ENCODE assay signal across 17 mouse cellular contexts in genomic region chr17:28824896-28825295, GRCm38 (mm10). TPM values are rescaled to one million over a fixed set of nuclear protein-coding genes. Genes with fewer than 3 reads are reported as not detected.
DNase-seq lines count a peak whose midpoint lies in the region; ATAC-seq lines count a peak whose summit lies in the region.
"Had no signal": no experiment of that assay in that cellular context is flagged by ENCODE, and none has a peak within 500 bp of the region (broad histone marks: within the 10 kb centered on the region; RNA-seq: fewer than 3 reads in every experiment).

No protein-coding gene starts in this region.

- intact Hi-C loops in gastrocnemius, postnatal 36 days (cut with DNase I), result no loop called here

- no peak for DNase-seq in heart, adult 9 months (ENCODE audit: low spot score in 2 of 2)
- DNase-seq in right cerebral cortex, postnatal 25 days, result peak; percentile 30
- no peak for DNase-seq in right cerebral cortex, postnatal 14 days
- peak; percentile 62 for DNase-seq in liver
- peak; percentile 64 for DNase-seq in telencephalon, adult 2 months (ENCODE audit: low read depth, low spot score)
- no peak for DNase-seq in gastrocnemius, postnatal 36 days
- DNase-seq: kidney, postnatal 14 days had no signal

- H3K4me2 ChIP-seq in heart, embryonic 16.5 days (ENCODE audit: low read depth, low read length), result no peak overlapping the region
- H3K4me2 ChIP-seq in kidney, embryonic 14.5 days (replicated peaks; ENCODE audit: low read depth, low read length), result no peak overlapping the region
- H3K4me2 ChIP-seq: limb, embryonic 13.5 days; midbrain, embryonic 15.5 days; neural tube, embryonic 13.5 days; stomach, embryonic 15.5 days had no signal

- H3K36me3 ChIP-seq in heart, embryonic 16.5 days (ENCODE audit: control insufficient read depth, insufficient read depth), result peaks cover 47% of the 10 kb centered on the region
- H3K36me3 ChIP-seq in kidney, embryonic 14.5 days (ENCODE audit: control insufficient read depth, insufficient read depth, low read length), result peaks cover 96% of the 10 kb centered on the region

- ATAC-seq in heart, embryonic 16.5 days (replicated peaks; ENCODE audit: extremely low read depth, insufficient read depth, low FRiP score), result no peak
- ATAC-seq in kidney, embryonic 14.5 days (ENCODE audit: low FRiP score, low TSS enrichment), result no peak
- ATAC-seq: hindbrain, embryonic 16.5 days; midbrain, embryonic 15.5 days; Patski had no signal

- H3K9ac ChIP-seq in heart, embryonic 16.5 days (ENCODE audit: low read length), result no peak overlapping the region
- H3K9ac ChIP-seq in kidney, embryonic 14.5 days (ENCODE audit: low read depth, low read length), result no peak overlapping the region
- H3K9ac ChIP-seq: limb, embryonic 13.5 days; midbrain, embryonic 15.5 days; neural tube, embryonic 13.5 days; stomach, embryonic 15.5 days had no signal

- H3K27me3 ChIP-seq in heart, embryonic 16.5 days (ENCODE audit: control insufficient read depth, insufficient read depth, low read length), result no peaks in the 10 kb centered on the region
- H3K27me3 ChIP-seq in kidney, embryonic 14.5 days (ENCODE audit: control insufficient read depth, insufficient read depth, low read length), result no peaks in the 10 kb centered on the region
- H3K27me3 ChIP-seq: limb, embryonic 13.5 days; midbrain, embryonic 15.5 days; neural tube, embryonic 13.5 days; Patski; stomach, embryonic 15.5 days had no signal

- H3K4me1 ChIP-seq in heart, embryonic 16.5 days (ENCODE audit: control insufficient read depth, insufficient read depth, low read length), result peaks cover 11% of the 10 kb centered on the region
- H3K4me1 ChIP-seq in kidney, embryonic 14.5 days (ENCODE audit: control insufficient read depth, insufficient read depth, low read length), result no peaks in the 10 kb centered on the region
- H3K4me1 ChIP-seq: limb, embryonic 13.5 days; midbrain, embryonic 15.5 days; neural tube, embryonic 13.5 days; stomach, embryonic 15.5 days had no signal

- H3K4me3 ChIP-seq in heart, embryonic 16.5 days (ENCODE audit: low read length), result no peak overlapping the region
- H3K4me3 ChIP-seq in kidney, embryonic 14.5 days (ENCODE audit: low read length), result no peak overlapping the region
- H3K4me3 ChIP-seq: limb, embryonic 13.5 days; midbrain, embryonic 15.5 days; neural tube, embryonic 13.5 days; stomach, embryonic 15.5 days had no signal

- no peaks in the 10 kb centered on the region for H3K9me3 ChIP-seq in heart, embryonic 16.5 days (replicated peaks; ENCODE audit: control insufficient read depth, low read length)
- no peaks in the 10 kb centered on the region for H3K9me3 ChIP-seq in kidney, embryonic 14.5 days (ENCODE audit: control insufficient read depth, low read length)
- H3K9me3 ChIP-seq: limb, embryonic 13.5 days; midbrain, embryonic 15.5 days; neural tube, embryonic 13.5 days; stomach, embryonic 15.5 days had no signal

- 59% methylated on average over 6 of the region's 6 CpGs for WGBS in heart, embryonic 16.5 days
- 61% methylated on average over 6 of the region's 6 CpGs for WGBS in kidney, embryonic 14.5 days

- H3K27ac ChIP-seq in heart, embryonic 16.5 days (ENCODE audit: low read length), result peak overlapping the region; percentile 63
- no peak overlapping the region for H3K27ac ChIP-seq in kidney, embryonic 14.5 days (ENCODE audit: low read depth, low read length)
- H3K27ac ChIP-seq: limb, embryonic 13.5 days; macrophage; midbrain, embryonic 15.5 days; neural tube, embryonic 13.5 days; stomach, embryonic 15.5 days had no signal

RNA-seq across cellular contexts. Expression of gene Brpf3, which starts 24.0 kb away (rescaled TPM):
- polyA plus RNA-seq in heart, embryonic 16.5 days (2015; fragmentation: Nextera tagmentation; extraction: Ambion mirVana), result 6.7 and 7.2 TPM in 2 replicates
- 10 to 100 TPM; 12.5 to 20.2 TPM for total RNA-seq in gastrocnemius, postnatal 36 days (2021)
- polyA plus RNA-seq in kidney, embryonic 14.5 days (2014; fragmentation: Nextera tagmentation; extraction: Ambion mirVana), result 10.2 and 16.2 TPM in 2 replicates

RNA-seq across cellular contexts. Expression of gene Pnpla1, which starts 33.3 kb away (rescaled TPM):
- polyA plus RNA-seq in heart, embryonic 16.5 days (2015; fragmentation: Nextera tagmentation; extraction: Ambion mirVana), result 0.03 TPM in 1 of 2 replicates, not detected in the other
- total RNA-seq in gastrocnemius, postnatal 36 days (2021), result not detected
- not detected in 2 replicates for polyA plus RNA-seq in kidney, embryonic 14.5 days (2014; fragmentation: Nextera tagmentation; extraction: Ambion mirVana)
- total RNA-seq: gastrocnemius, adult 8-10 months had no signal
- polyA plus RNA-seq: hindbrain, embryonic 16.5 days; macrophage; neural tube, embryonic 13.5 days; Patski had no signal

RNA-seq across cellular contexts. Expression of gene Mapk13, which starts 55.8 kb away (rescaled TPM):
- 4.3 and 8.8 TPM in 2 replicates for polyA plus RNA-seq in heart, embryonic 16.5 days (2015; fragmentation: Nextera tagmentation; extraction: Ambion mirVana)
- not detected for total RNA-seq in gastrocnemius, postnatal 36 days (2021)
- 31.5 and 44.6 TPM in 2 replicates for polyA plus RNA-seq in kidney, embryonic 14.5 days (2014; fragmentation: Nextera tagmentation; extraction: Ambion mirVana)

Comparison
In these comparisons a context has a peak if more than half of its experiments do, and no peak if none do; other contexts are left out.
1. DNase-seq: peak in right cerebral cortex, postnatal 25 days (single experiment), liver (single experiment) and telencephalon, adult 2 months (single experiment); none in heart, adult 9 months (0 of 2), right cerebral cortex, postnatal 14 days (single experiment) and gastrocnemius, postnatal 36 days (0 of 2).